Mouse (Mus musculus) C2C12 (cell line): ENCODE data around the gene Crip2. TPM values are rescaled to one million over a fixed set of nuclear protein-coding genes. Genes with fewer than 3 reads are reported as not detected.

Source experiments
- H3K27me3 ChIP-seq: one replicate; pipeline ENCODE4 v1.6.1; 2011; ENCODE audit not compliant: control insufficient read depth, insufficient read depth, insufficient read length
- H3K36me3 ChIP-seq: one replicate; pipeline ENCODE4 v1.6.1; 2011; ENCODE audit not compliant: control insufficient read depth, insufficient read depth
- H3K4me3 ChIP-seq: one replicate; pipeline ENCODE4 v1.5.1; 2011; ENCODE audit warnings: mild to moderate bottlenecking, control low read depth; ENCODE audit not compliant: poor library complexity, insufficient read depth, severe bottlenecking
- H3K79me2 ChIP-seq: one replicate; pipeline ENCODE4 v1.6.1; 2011; ENCODE audit not compliant: control insufficient read depth, insufficient read depth
- H3K79me3 ChIP-seq: one replicate; pipeline ENCODE4 v1.6.1; 2011; ENCODE audit warnings: low read depth, control low read depth
- H3ac ChIP-seq: one replicate; pipeline ENCODE3; 2011; ENCODE audit warnings: low read depth; ENCODE audit not compliant: control insufficient read depth, insufficient read length
- CEBPB ChIP-seq: IDR thresholded peaks from one replicate; pipeline ENCODE4 v1.6.1; 2011; ENCODE audit warnings: low read depth, mild to moderate bottlenecking, control low read depth, moderate library complexity
- CTCF ChIP-seq: IDR thresholded peaks from one replicate; pipeline ENCODE4 v1.5.1; 2011; ENCODE audit not compliant: control insufficient read depth, insufficient read depth, insufficient read length
- FOSL1 ChIP-seq: IDR thresholded peaks from one replicate; pipeline ENCODE4 v1.8.0; 2011; ENCODE audit warnings: mild to moderate bottlenecking, low read length; ENCODE audit not compliant: poor library complexity, insufficient read depth, severe bottlenecking
- MAX ChIP-seq: IDR thresholded peaks from one replicate; pipeline ENCODE4 v1.6.1; 2011; ENCODE audit warnings: mild to moderate bottlenecking, control low read depth
- MYOD1 ChIP-seq: IDR thresholded peaks from one replicate; pipeline ENCODE4 v1.6.1; 2011; ENCODE audit warnings: low read depth; ENCODE audit not compliant: control insufficient read depth, insufficient read length
- MYOG ChIP-seq: IDR thresholded peaks from one replicate; pipeline ENCODE4 v1.6.1; 2011; ENCODE audit not compliant: control insufficient read depth, insufficient read length; ENCODE audit errors: extremely low read depth
- USF1 ChIP-seq: IDR thresholded peaks from one replicate; pipeline ENCODE4 v1.6.1; 2011; ENCODE audit warnings: low read depth, mild to moderate bottlenecking, control low read depth, moderate library complexity
- polyA plus RNA-seq: library from polyadenylated mRNA; unstranded; fragments of >200 nt; fragmentation: generic; extraction: Trizol; gene quantifications from one replicate; pipeline ENCODE4 v1.2.1, GENCODE M21; 2012; ENCODE audit warnings: missing spikeins

Crip2 gene
- polyA plus RNA-seq, 1 experiment: 775 TPM

GRCm38 (mm10) chr12:113155887-113156539 is 16.0 kb downstream of the Crip2 start, which contains the start of gene Tedc1:
TSS of gene Tedc1 (plus strand) at chr12:113156421.
- Histone ChIP-seq H3K36me3 (peaks cover 15% of the 10 kb centered on the region), H3K79me3 (peaks cover 11% of the 10 kb centered on the region), H3K27me3 (no peaks in the 10 kb centered on the region), H3ac (peak within 1 kb of the TSS; percentile 85), H3K79me2 (peaks cover 42% of the 10 kb centered on the region), H3K4me3 (peak within 1 kb of the TSS; percentile 72)
- peak; percentile 93 for TF ChIP-seq CTCF
- TF ChIP-seq CEBPB: no peak
- TF ChIP-seq MAX: peak; percentile 25

GRCm38 (mm10) chr12:113156540-113156929 is 16.5 kb downstream of the Crip2 start:
- H3K79me2 ChIP-seq: peaks cover 41% of the 10 kb centered on the region
- H3K79me3 ChIP-seq: peaks cover 11% of the 10 kb centered on the region
- no peaks in the 10 kb centered on the region for H3K27me3 ChIP-seq
- H3K4me3 ChIP-seq: peak overlapping the region; percentile 72
- peak overlapping the region; percentile 85 for H3ac ChIP-seq
- TF ChIP-seq MYOD1 (no peak), USF1 (no peak)
- peaks cover 15% of the 10 kb centered on the region for H3K36me3 ChIP-seq

- TF ChIP-seq MAX (no peak), MYOD1 (no peak), CTCF (no peak), FOSL1 (no peak), MYOG (no peak), CEBPB (no peak), USF1 (no peak)
- no peaks in the 10 kb centered on the region for H3K27me3 ChIP-seq
- peak overlapping the region; percentile 85 for H3ac ChIP-seq
- H3K79me2 ChIP-seq: peaks cover 37% of the 10 kb centered on the region
- H3K79me3 ChIP-seq: peaks cover 10% of the 10 kb centered on the region
- H3K4me3 ChIP-seq: peak overlapping the region; percentile 72
- H3K36me3 ChIP-seq: peaks cover 15% of the 10 kb centered on the region
Measured at GRCm38 (mm10) chr12:113157002-113157401, 17.0 kb downstream of the Crip2 start.

- TF ChIP-seq FOSL1 (no peak), MYOG (no peak), MAX (no peak), CTCF (no peak), USF1 (no peak), MYOD1 (no peak), CEBPB (no peak)
Measured at GRCm38 (mm10) chr12:113157521-113157920, 17.5 kb downstream of the Crip2 start.

DNA sequence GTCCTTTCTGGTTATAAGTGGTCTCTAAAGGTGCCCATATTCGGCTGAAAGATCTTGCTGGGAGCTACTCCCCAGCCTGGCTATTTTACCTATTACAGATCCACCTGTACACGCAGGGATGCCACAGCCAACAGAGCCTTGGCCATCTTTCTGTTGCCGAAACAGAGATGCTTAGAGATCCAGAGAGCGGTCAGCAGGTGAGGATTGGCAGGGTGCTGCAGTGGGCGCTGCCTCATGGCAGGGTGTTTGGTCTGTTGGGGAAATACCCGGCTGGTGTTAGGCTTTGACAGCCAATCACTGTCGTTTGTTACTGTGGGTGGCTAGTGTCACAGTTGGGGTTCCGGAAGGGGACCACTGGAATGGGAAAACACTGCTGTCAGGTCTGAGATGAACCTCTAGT is 17.9 kb downstream of the Crip2 start:
- Histone ChIP-seq H3ac (no peak overlapping the region), H3K27me3 (no peaks in the 10 kb centered on the region), H3K79me3 (peaks cover 5% of the 10 kb centered on the region), H3K4me3 (no peak overlapping the region), H3K79me2 (peaks cover 27% of the 10 kb centered on the region), H3K36me3 (peaks cover 17% of the 10 kb centered on the region)
- no peak for TF ChIP-seq MAX
- no peak for TF ChIP-seq FOSL1
- TF ChIP-seq CEBPB: no peak
- TF ChIP-seq MYOG: no peak
- TF ChIP-seq CTCF: no peak
- TF ChIP-seq USF1: no peak
- TF ChIP-seq MYOD1: no peak

More at GRCm38 (mm10) chr12:113157521-113157920, 17.5 kb downstream of the Crip2 start:
- Histone ChIP-seq H3K27me3 (no peaks in the 10 kb centered on the region), H3K4me3 (no peak overlapping the region), H3K36me3 (peaks cover 15% of the 10 kb centered on the region), H3K79me2 (peaks cover 31% of the 10 kb centered on the region), H3K79me3 (peaks cover 8% of the 10 kb centered on the region), H3ac (no peak overlapping the region)

GRCm38 (mm10) chr12:113163561-113164006 is 23.5 kb downstream of the Crip2 start:
- Histone ChIP-seq H3K36me3 (peaks cover 14% of the 10 kb centered on the region), H3K4me3 (no peak overlapping the region), H3K79me2 (no peaks in the 10 kb centered on the region), H3K27me3 (no peaks in the 10 kb centered on the region), H3ac (no peak overlapping the region), H3K79me3 (no peaks in the 10 kb centered on the region)
- TF ChIP-seq MAX (no peak), CEBPB (no peak), MYOD1 (no peak), FOSL1 (no peak)
